Mouse (Mus musculus) heart, adult 2 months (tissue): ENCODE measurements at regions not wholly inside any gene's neighbourhood (a gene's known extent, or its start where the extent isn't known, plus 50 kb on each side); places are given as distances from the start of the nearest gene placed in this dataset.

ENCODE experiments used
- DNase-seq, 2 experiments: peaks; one replicate each; pipeline ENCODE4 v3.0.0; 2021
- H3K27ac ChIP-seq: fragments of 200-600 bp; 2 replicates; pipeline ENCODE4 v1.8.1; 2022
- H3K27me3 ChIP-seq: fragments of 200-500 bp; 2 replicates; pipeline ENCODE4 v1.6.1; 2012; ENCODE audit warnings: mild to moderate bottlenecking, low read length, inconsistent platforms, mixed read lengths; ENCODE audit not compliant: control insufficient read depth, insufficient read depth
- H3K36me3 ChIP-seq: fragments of 200-500 bp; 2 replicates; pipeline ENCODE4 v1.6.1; 2012; ENCODE audit warnings: low read length, inconsistent platforms; ENCODE audit not compliant: control insufficient read depth, insufficient read depth
- H3K4me1 ChIP-seq: fragments of 200-500 bp; 2 replicates; pipeline ENCODE4 v1.6.1; 2011; ENCODE audit warnings: low read length; ENCODE audit not compliant: control insufficient read depth, insufficient read depth
- H3K4me3 ChIP-seq: fragments of 200-600 bp; 2 replicates; pipeline ENCODE4 v1.8.1; 2022
- H3K79me2 ChIP-seq: fragments of 200-500 bp; replicated peaks from 2 replicates; pipeline ENCODE4 v1.6.1; 2012; ENCODE audit warnings: mild to moderate bottlenecking, inconsistent platforms, low read length, moderate library complexity, mixed read lengths; ENCODE audit not compliant: control insufficient read depth, insufficient read depth
- H3K9ac ChIP-seq: fragments of 200-500 bp; 2 replicates; pipeline ENCODE4 v1.6.1; 2012; ENCODE audit warnings: low read depth, mild to moderate bottlenecking, control low read depth, inconsistent platforms, low read length, mixed read lengths
- CTCF ChIP-seq: fragments of 200-600 bp; IDR thresholded peaks from 2 replicates; pipeline ENCODE4 v1.8.1; 2022; ENCODE audit warnings: antibody characterized with exemption, mild to moderate bottlenecking, moderate library complexity
- EP300 ChIP-seq: fragments of 200-500 bp; IDR thresholded peaks from 2 replicates; pipeline ENCODE4 v1.6.1; 2011; ENCODE audit warnings: low read depth, low read length, control low read depth; ENCODE audit not compliant: insufficient read depth
- POLR2A ChIP-seq: fragments of 200-500 bp; IDR thresholded peaks from 2 replicates; pipeline ENCODE4 v1.6.1; 2011; ENCODE audit warnings: mild to moderate bottlenecking, low read depth, low read length, control low read depth; ENCODE audit not compliant: insufficient read depth
- WGBS: fragments of 180-500 bp; shearing (Covaris S2); methylation state at CpG from one replicate; pipeline ENCODE4 v1.1.7; 2018; 5-methylcytosine and 5-hydroxymethylcytosine counted together
- intact Hi-C: fragments of 180-260 bp; cut with DNase I; formaldehyde crosslinking; loops from one replicate; pipeline ENCODE4 v1.15.1; 2025

- TF ChIP-seq POLR2A (no peak), EP300 (no peak), CTCF (no peak)
- H3K4me3 ChIP-seq: no peak overlapping the region
- DNase-seq: no peak
- H3K36me3 ChIP-seq: no peaks in the 10 kb centered on the region
- no peaks in the 10 kb centered on the region for H3K4me1 ChIP-seq
- intact Hi-C loops: no loop called here
- 86% methylated on average over 7 of the region's 7 CpGs for WGBS
- H3K27ac ChIP-seq: no peak overlapping the region
- H3K27me3 ChIP-seq: no peaks in the 10 kb centered on the region
- no peak overlapping the region for H3K9ac ChIP-seq
- no peaks in the 10 kb centered on the region for H3K79me2 ChIP-seq
Observed at GRCm38 (mm10) chr19:59679191-59679590, 221.0 kb downstream of the Emx2 start.

GRCm38 (mm10) chr19:59680356-59680755, 222.2 kb downstream of the Emx2 start:
- Histone ChIP-seq H3K27ac (no peak overlapping the region), H3K79me2 (no peaks in the 10 kb centered on the region), H3K4me3 (no peak overlapping the region), H3K27me3 (no peaks in the 10 kb centered on the region), H3K4me1 (no peaks in the 10 kb centered on the region), H3K9ac (no peak overlapping the region), H3K36me3 (no peaks in the 10 kb centered on the region)
- WGBS: 85% methylated on average over 4 of the region's 4 CpGs
- intact Hi-C loops: no loop called here
- DNase-seq: no peak
- TF ChIP-seq EP300 (no peak), CTCF (no peak), POLR2A (no peak)

- WGBS: 87% methylated on average over 7 of the region's 7 CpGs
- no peaks in the 10 kb centered on the region for H3K36me3 ChIP-seq
- no peak for DNase-seq
- no peaks in the 10 kb centered on the region for H3K4me1 ChIP-seq
- no peaks in the 10 kb centered on the region for H3K79me2 ChIP-seq
- H3K27me3 ChIP-seq: no peaks in the 10 kb centered on the region
- no peak overlapping the region for H3K27ac ChIP-seq
- TF ChIP-seq EP300 (no peak), POLR2A (no peak), CTCF (no peak)
- no peak overlapping the region for H3K9ac ChIP-seq
- H3K4me3 ChIP-seq: no peak overlapping the region
- intact Hi-C loops: no loop called here
Observed at GRCm38 (mm10) chr19:59684292-59684691, 226.1 kb downstream of the Emx2 start.

GRCm38 (mm10) chr19:59685826-59686717, 227.9 kb downstream of the Emx2 start:
- WGBS: 81% methylated on average over 19 of the region's 19 CpGs
- TF ChIP-seq CTCF (no peak), EP300 (no peak), POLR2A (no peak)

GRCm38 (mm10) chr19:59687206-59687605, 229.0 kb downstream of the Emx2 start:
- no peak overlapping the region for H3K4me3 ChIP-seq
- TF ChIP-seq CTCF: no peak
- no peak for TF ChIP-seq EP300
- no peak for TF ChIP-seq POLR2A
- H3K79me2 ChIP-seq: no peaks in the 10 kb centered on the region
- no peaks in the 10 kb centered on the region for H3K4me1 ChIP-seq
- H3K9ac ChIP-seq: no peak overlapping the region
- no peaks in the 10 kb centered on the region for H3K36me3 ChIP-seq
- WGBS: 86% methylated on average over 7 of the region's 7 CpGs
- no peak for DNase-seq
- H3K27me3 ChIP-seq: no peaks in the 10 kb centered on the region
- H3K27ac ChIP-seq: no peak overlapping the region
- intact Hi-C loops: no loop called here

More at GRCm38 (mm10) chr19:59685826-59686717, 227.9 kb downstream of the Emx2 start:
- Histone ChIP-seq H3K79me2 (no peaks in the 10 kb centered on the region), H3K4me1 (no peaks in the 10 kb centered on the region), H3K36me3 (no peaks in the 10 kb centered on the region), H3K27me3 (no peaks in the 10 kb centered on the region), H3K9ac (no peak overlapping the region), H3K4me3 (no peak overlapping the region), H3K27ac (no peak overlapping the region)
- intact Hi-C loops: no loop called here
- DNase-seq: no peak

GRCm38 (mm10) chr19:59687681-59688080, 229.5 kb downstream of the Emx2 start:
- Histone ChIP-seq H3K27me3 (no peaks in the 10 kb centered on the region), H3K79me2 (no peaks in the 10 kb centered on the region), H3K27ac (no peak overlapping the region), H3K4me3 (no peak overlapping the region), H3K4me1 (no peaks in the 10 kb centered on the region), H3K9ac (no peak overlapping the region), H3K36me3 (no peaks in the 10 kb centered on the region)
- no peak for DNase-seq
- TF ChIP-seq CTCF (no peak), EP300 (no peak), POLR2A (no peak)
- 63% methylated on average over 1 of the region's 1 CpGs for WGBS
- intact Hi-C loops: no loop called here
